Mouse (Mus musculus) MEL-GATA-1-ER (cell line): Measurements from ENCODE around the gene Klhdc1.

Experiments used
- DNase-seq: peaks from one replicate; pipeline ENCODE4 v3.0.0-alpha.2; 2012; ENCODE audit warnings: low read depth; ENCODE audit errors: extremely low read depth

Gene Klhdc1

GRCm38 (mm10) chr12:69227776-69228466, 13.1 kb upstream of the Klhdc1 start, which contains the start of gene Pole2:
Gene Pole2, minus strand, starts transcription at chr12:69228195.
- DNase-seq: peak; percentile 60

- DNase-seq: peak; percentile 44
Observed at GRCm38 (mm10) chr12:69229251-69229650, 11.7 kb upstream of the Klhdc1 start.

GRCm38 (mm10) chr12:69235782-69236181, 5.2 kb upstream of the Klhdc1 start:
- DNase-seq: no peak

GRCm38 (mm10) chr12:69238284-69238683, 2.7 kb upstream of the Klhdc1 start:
- DNase-seq: no peak

- DNase-seq: no peak
Observed at GRCm38 (mm10) chr12:69241405-69241770, 412 bp downstream of the Klhdc1 start.

- DNase-seq: peak; percentile 64
Observed at GRCm38 (mm10) chr12:69241771-69242431, 925 bp downstream of the Klhdc1 start.

- no peak for DNase-seq
Observed at GRCm38 (mm10) chr12:69249766-69250165, 8.8 kb downstream of the Klhdc1 start.

- peak; percentile 59 for DNase-seq
Observed at GRCm38 (mm10) chr12:69250756-69251155, 9.8 kb downstream of the Klhdc1 start.

- DNase-seq: no peak
Observed at GRCm38 (mm10) chr12:69253806-69254205, 12.8 kb downstream of the Klhdc1 start.

GRCm38 (mm10) chr12:69257836-69258235, 16.9 kb downstream of the Klhdc1 start:
- DNase-seq: no peak

- no peak for DNase-seq
Observed at GRCm38 (mm10) chr12:69262251-69262650, 21.3 kb downstream of the Klhdc1 start.

- no peak for DNase-seq
Observed at GRCm38 (mm10) chr12:69265031-69265430, 24.1 kb downstream of the Klhdc1 start.

- no peak for DNase-seq
Observed at GRCm38 (mm10) chr12:69267956-69268632, 27.1 kb downstream of the Klhdc1 start.

- no peak for DNase-seq
Observed at GRCm38 (mm10) chr12:69268956-69269355, 28.0 kb downstream of the Klhdc1 start.

- DNase-seq: no peak
Observed at GRCm38 (mm10) chr12:69279931-69280469, 39.0 kb downstream of the Klhdc1 start.

GRCm38 (mm10) chr12:69280915-69281314, 39.9 kb downstream of the Klhdc1 start:
- no peak for DNase-seq

- no peak for DNase-seq
Observed at GRCm38 (mm10) chr12:69283146-69283545, 42.2 kb downstream of the Klhdc1 start.

- DNase-seq: no peak
Observed at GRCm38 (mm10) chr12:69287535-69287934, 46.6 kb downstream of the Klhdc1 start.

- no peak for DNase-seq
Observed at GRCm38 (mm10) chr12:69288699-69289098, 47.7 kb downstream of the Klhdc1 start.

GRCm38 (mm10) chr12:69292401-69292800, 51.4 kb downstream of the Klhdc1 start:
- no peak for DNase-seq

GRCm38 (mm10) chr12:69293815-69294214, 52.8 kb downstream of the Klhdc1 start:
- peak; percentile 43 for DNase-seq

- DNase-seq: peak; percentile 14
Observed at GRCm38 (mm10) chr12:69294936-69295335, 54.0 kb downstream of the Klhdc1 start.
